Mouse (Mus musculus) liver, embryonic 11.5 days (tissue): ENCODE measurements at regions not wholly inside any gene's neighbourhood (a gene's known extent, or its start where the extent isn't known, plus 50 kb on each side); places are given as distances from the start of the nearest gene placed in this dataset.
"Not testable (repeated sequence)": the region's sequence is repeated elsewhere in the genome, so short reads cannot be mapped to it uniquely, and the experiment has no call there.

Experiments used
- ATAC-seq: fragments of 200-750 bp; cut with Nextera tagmentation; replicated peaks from 2 replicates; pipeline ENCODE4 v1.8.0; 2017; ENCODE audit warnings: moderate number of reproducible peaks, mild to moderate bottlenecking, moderate TSS enrichment, moderate library complexity; ENCODE audit not compliant: low FRiP score
- DNase-seq: peaks from one replicate; pipeline ENCODE4 v3.0.0-alpha.2; 2017; ENCODE audit warnings: low spot score
- H3K27ac ChIP-seq: fragments of 300-500 bp; sonication (generic); 2 replicates; pipeline ENCODE4 v1.5.1; 2014; ENCODE audit warnings: mild to moderate bottlenecking, low read depth, low read length, control low read depth
- H3K27me3 ChIP-seq: fragments of 300-500 bp; sonication (generic); replicated peaks from 2 replicates; pipeline ENCODE4 v1.6.1; 2014; ENCODE audit warnings: low read length, mixed read lengths; ENCODE audit not compliant: control insufficient read depth, insufficient read depth
- H3K36me3 ChIP-seq: fragments of 300-500 bp; sonication (generic); 2 replicates; pipeline ENCODE4 v1.6.1; 2014; ENCODE audit warnings: mild to moderate bottlenecking, low read length, moderate library complexity, mixed read lengths; ENCODE audit not compliant: control insufficient read depth, insufficient read depth
- H3K4me1 ChIP-seq: fragments of 300-500 bp; sonication (generic); replicated peaks from 2 replicates; pipeline ENCODE4 v1.6.1; 2014; ENCODE audit warnings: low read length, mixed read lengths; ENCODE audit not compliant: control insufficient read depth, insufficient read depth
- H3K4me2 ChIP-seq: fragments of 300-500 bp; sonication (generic); 2 replicates; pipeline ENCODE4 v1.6.1; 2014; ENCODE audit warnings: mild to moderate bottlenecking, control low read depth, moderate library complexity
- H3K4me3 ChIP-seq: fragments of 300-500 bp; sonication (generic); 2 replicates; pipeline ENCODE4 v1.5.1; 2014; ENCODE audit warnings: low read depth, low read length, control low read depth
- H3K9ac ChIP-seq: fragments of 300-500 bp; sonication (generic); 2 replicates; pipeline ENCODE4 v1.6.1; 2014; ENCODE audit warnings: low read depth, low read length, control low read depth
- H3K9me3 ChIP-seq: fragments of 300-500 bp; sonication (generic); 2 replicates; pipeline ENCODE4 v1.6.1; 2016; ENCODE audit warnings: low read length, inconsistent platforms, mixed read lengths; ENCODE audit not compliant: control insufficient read depth
- WGBS: fragments of 180-500 bp; shearing (Covaris S2); extraction: QIAGEN DNeasy Blood & Tissue Kit; methylation state at CpG from one replicate; pipeline ENCODE4 v1.1.7; 2014; 5-methylcytosine and 5-hydroxymethylcytosine counted together

DNA sequence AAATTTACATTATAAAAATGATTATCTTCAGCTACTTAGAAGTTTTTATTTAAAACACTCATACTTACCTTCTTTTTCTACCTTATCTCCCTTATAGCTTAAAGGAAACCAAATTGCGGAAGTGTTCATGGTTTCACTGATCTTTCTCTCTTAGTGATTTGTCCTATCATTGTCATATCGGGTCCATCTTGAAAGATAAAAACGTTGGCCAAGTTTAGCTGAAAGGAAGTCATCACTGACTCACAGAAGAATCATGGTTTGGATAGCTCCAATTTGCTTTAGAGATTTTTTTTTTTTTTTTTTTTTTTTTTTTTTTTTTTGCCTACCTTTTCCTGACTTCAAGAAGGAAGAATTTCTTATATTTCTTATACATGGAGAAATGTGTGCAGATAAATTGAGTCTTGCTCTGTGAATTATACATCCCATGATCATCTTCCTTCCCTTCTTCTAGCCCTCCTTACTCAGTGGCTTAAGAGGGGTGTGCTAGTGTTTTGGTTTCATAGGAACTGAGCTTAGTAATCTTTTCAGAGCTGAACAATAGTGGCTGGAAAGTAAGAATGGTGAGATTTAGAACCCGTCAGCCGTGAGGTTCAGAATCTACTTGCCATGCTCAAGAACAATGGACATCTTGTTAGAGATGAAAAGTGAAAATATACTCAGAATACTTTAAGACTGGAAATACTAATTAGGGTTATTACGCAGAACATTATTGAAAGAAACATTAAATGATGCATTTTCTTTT, 76.6 kb downstream of the Gm13691 start:
- no peaks in the 10 kb centered on the region for H3K36me3 ChIP-seq
- no peaks in the 10 kb centered on the region for H3K27me3 ChIP-seq
- ATAC-seq (no peak), DNase-seq (no peak)
- H3K4me2 ChIP-seq: no peak overlapping the region
- H3K4me3 ChIP-seq: no peak overlapping the region
- H3K27ac ChIP-seq: no peak overlapping the region
- H3K9me3 ChIP-seq: no peaks in the 10 kb centered on the region
- H3K4me1 ChIP-seq: no peaks in the 10 kb centered on the region
- H3K9ac ChIP-seq: no peak overlapping the region
- 71% methylated on average over 6 of the region's 6 CpGs for WGBS

DNA sequence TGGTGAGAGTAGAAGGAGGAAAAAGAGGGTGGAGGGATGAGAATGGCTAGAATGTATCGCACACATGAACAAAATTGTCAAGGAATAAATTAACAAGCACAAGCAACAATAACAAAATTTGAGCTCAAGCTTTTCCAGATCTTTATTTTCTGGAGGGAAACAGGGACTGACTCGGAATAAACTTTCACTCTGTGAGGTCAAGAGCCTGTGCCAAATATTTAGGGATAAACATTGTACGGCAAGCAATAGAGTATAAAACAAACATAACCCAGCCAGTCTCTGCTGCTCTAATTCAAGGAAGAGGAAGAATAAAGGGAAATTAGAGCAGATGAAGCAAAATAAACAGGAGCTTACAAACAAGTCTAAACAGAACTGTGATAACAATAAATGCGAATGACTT, 78.3 kb downstream of the Gm13691 start:
- no peaks in the 10 kb centered on the region for H3K36me3 ChIP-seq
- H3K9me3 ChIP-seq: no peaks in the 10 kb centered on the region
- 90% methylated on average over 4 of the region's 4 CpGs for WGBS
- no peaks in the 10 kb centered on the region for H3K4me1 ChIP-seq
- H3K4me3 ChIP-seq: no peak overlapping the region
- H3K27me3 ChIP-seq: no peaks in the 10 kb centered on the region
- H3K4me2 ChIP-seq: no peak overlapping the region
- H3K9ac ChIP-seq: no peak overlapping the region
- H3K27ac ChIP-seq: no peak overlapping the region
- DNase-seq: no peak
- no peak for ATAC-seq

DNA sequence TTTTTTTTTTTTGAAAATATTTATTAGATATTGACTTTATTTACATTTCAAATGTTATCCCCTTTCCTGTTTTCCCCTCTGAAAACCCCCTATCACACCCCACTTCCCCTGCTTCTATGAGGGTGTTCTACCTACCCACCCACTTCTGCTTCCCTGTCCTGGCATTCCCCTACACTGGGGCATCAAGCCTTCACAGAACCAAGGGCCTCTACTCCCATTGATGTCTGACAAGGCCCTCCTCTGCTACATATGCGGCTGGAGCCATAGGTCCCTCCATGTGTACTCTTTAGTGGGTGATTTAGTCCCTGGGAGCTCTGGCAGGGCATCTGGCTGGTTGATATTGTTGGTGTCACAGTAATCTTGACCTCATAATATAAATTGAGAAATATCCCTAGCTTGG, 79.1 kb downstream of the Gm13691 start:
- H3K4me2 ChIP-seq, H3K9me3 ChIP-seq, H3K27me3 ChIP-seq, H3K4me3 ChIP-seq, H3K9ac ChIP-seq, H3K36me3 ChIP-seq, DNase-seq, H3K27ac ChIP-seq, H3K4me1 ChIP-seq, ATAC-seq: not testable (repeated sequence)
- 63% methylated on average over 1 of the region's 1 CpGs for WGBS

DNA sequence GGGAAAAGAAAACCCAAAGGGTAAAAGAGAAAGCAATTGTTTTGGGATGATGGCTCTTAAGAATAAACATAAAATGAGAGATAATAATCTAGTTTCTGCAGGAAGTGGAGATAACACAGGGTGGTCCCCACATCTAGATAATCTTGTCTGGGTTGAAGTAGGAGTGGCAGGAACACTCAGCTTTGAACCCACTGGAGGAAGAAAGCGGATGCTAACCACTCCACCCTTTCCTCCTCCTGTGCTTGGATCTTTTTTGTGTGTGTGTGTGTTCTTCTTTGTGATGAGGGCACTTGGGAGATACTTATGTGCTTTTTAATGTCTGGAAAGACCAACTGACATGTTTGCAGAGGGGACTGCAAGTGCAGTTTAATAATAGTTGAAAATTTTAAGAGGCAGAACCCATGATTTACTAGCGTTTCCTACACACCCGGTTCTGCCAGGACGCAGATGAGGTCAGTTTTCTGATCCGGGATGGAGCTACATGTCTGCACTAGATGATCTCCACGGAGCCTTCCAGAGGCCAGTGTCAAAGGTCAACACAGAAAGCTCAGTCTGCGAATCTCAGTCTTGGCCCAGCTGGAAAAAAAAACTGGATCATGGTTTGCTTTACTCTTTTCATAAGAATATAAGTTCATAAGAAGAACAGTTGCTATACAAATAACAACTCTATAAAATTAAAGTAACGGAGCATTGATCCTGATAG, 82.7 kb downstream of the Gm13691 start:
- DNase-seq: no peak
- H3K9ac ChIP-seq: no peak overlapping the region
- no peaks in the 10 kb centered on the region for H3K9me3 ChIP-seq
- H3K36me3 ChIP-seq: no peaks in the 10 kb centered on the region
- no peaks in the 10 kb centered on the region for H3K4me1 ChIP-seq
- H3K27me3 ChIP-seq: no peaks in the 10 kb centered on the region
- H3K27ac ChIP-seq: no peak overlapping the region
- ATAC-seq: no peak
- 74% methylated on average over 8 of the region's 8 CpGs for WGBS
- H3K4me2 ChIP-seq: no peak overlapping the region
- H3K4me3 ChIP-seq: no peak overlapping the region

DNA sequence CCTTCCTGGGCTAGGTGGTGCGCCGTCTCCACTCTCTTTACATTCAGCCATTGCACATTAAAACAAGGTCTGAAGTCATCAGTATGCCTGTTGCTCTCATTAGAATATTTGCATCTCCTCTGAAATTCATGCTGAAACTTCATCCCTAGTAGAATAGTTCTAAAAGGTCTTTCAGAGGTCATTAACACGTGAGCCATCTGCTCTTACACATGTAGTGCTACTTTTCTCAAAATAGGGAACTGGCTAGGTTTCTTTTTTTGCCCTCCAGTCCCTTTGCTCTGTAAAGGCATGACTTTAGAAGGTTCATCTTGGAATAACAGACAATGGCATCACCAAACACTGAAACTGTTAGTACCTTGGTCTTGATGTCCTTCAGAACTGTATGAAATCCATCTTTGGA, 85.6 kb downstream of the Gm13691 start:
- Histone ChIP-seq H3K27me3 (no peaks in the 10 kb centered on the region), H3K27ac (no peak overlapping the region), H3K9ac (no peak overlapping the region), H3K4me1 (peaks cover 11% of the 10 kb centered on the region; the same call in 1 of the 2 replicates), H3K4me3 (no peak overlapping the region), H3K4me2 (no peak overlapping the region), H3K9me3 (no peaks in the 10 kb centered on the region), H3K36me3 (no peaks in the 10 kb centered on the region)
- no peak for DNase-seq
- WGBS: 80% methylated on average over 3 of the region's 3 CpGs
- no peak for ATAC-seq

DNA sequence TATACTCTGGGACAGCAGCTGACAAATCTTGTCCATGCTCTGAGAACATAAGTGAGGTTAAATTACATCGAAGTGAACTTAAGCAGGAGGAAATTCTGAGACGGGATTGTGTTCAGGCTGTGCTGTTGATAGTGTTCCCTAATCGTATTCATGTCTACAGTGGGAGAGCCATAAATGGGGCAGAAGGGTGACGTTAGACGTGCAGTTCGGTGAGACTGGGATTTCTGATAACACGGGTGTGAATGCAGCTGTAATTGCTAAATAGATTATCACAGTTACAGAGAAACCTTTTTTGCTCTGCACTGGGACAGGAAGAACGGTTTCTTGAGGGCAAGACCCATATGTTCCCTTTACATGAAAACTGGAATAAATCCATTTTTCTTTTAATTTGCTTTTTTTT, 88.9 kb downstream of the Gm13691 start:
- H3K9me3 ChIP-seq: no peaks in the 10 kb centered on the region
- 39% methylated on average over 8 of the region's 8 CpGs for WGBS
- H3K4me1 ChIP-seq: peaks cover 11% of the 10 kb centered on the region; the same call in 1 of the 2 replicates
- ATAC-seq: peak; percentile 98
- no peak overlapping the region for H3K4me3 ChIP-seq
- no peak overlapping the region; the same call in 1 of the 2 replicates for H3K27ac ChIP-seq
- DNase-seq: no peak
- H3K9ac ChIP-seq: no peak overlapping the region
- no peak overlapping the region for H3K4me2 ChIP-seq
- no peaks in the 10 kb centered on the region for H3K36me3 ChIP-seq
- no peaks in the 10 kb centered on the region for H3K27me3 ChIP-seq

DNA sequence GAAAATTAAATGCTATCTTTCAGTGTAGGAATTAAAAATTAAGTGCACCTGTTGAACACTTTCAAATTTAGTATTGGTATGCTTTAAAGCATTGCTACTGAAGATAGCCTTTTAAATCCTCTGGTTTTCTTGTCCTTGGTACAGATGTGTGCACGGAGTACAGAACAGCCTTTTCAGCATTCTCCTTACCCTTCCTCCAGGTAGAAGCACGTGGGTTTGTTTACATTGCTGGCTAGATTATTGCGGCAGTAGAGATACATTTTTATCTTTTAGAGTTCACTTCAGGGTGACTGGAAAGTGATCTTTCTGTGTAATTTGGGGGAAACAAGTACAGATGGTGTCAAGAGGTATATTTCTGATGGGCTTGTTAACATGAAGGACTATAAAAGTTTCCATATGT, 89.9 kb downstream of the Gm13691 start:
- no peak overlapping the region for H3K9ac ChIP-seq
- WGBS: 42% methylated on average over 3 of the region's 3 CpGs
- H3K27ac ChIP-seq: no peak overlapping the region
- H3K9me3 ChIP-seq: no peaks in the 10 kb centered on the region
- DNase-seq (no peak), ATAC-seq (0 out of 2 replicates have a peak, but pooled peaks have one; percentile 42)
- peaks cover 11% of the 10 kb centered on the region; the same call in 1 of the 2 replicates for H3K4me1 ChIP-seq
- no peaks in the 10 kb centered on the region for H3K27me3 ChIP-seq
- H3K4me3 ChIP-seq: no peak overlapping the region
- no peak overlapping the region for H3K4me2 ChIP-seq
- H3K36me3 ChIP-seq: no peaks in the 10 kb centered on the region

DNA sequence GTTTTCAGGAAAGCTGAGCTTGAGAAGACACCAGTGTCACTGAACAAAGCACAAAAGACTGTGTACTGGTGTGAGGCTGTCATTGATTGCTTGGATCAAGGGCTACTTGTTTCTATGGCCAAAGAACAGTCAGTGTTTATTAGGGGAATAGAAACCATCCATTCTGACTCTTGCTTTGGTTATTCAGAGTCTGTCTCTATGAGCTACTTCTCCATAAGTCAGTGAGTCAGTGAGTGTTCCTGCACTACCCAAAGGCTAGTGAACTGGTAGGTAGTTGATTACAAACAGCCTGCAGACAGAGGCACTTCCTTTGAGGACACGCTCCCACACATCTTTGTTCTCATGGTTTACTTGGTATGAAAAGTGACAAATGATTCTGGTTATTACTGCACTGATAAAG, 104.4 kb downstream of the Gm13691 start:
- H3K4me1 ChIP-seq: no peaks in the 10 kb centered on the region
- no peaks in the 10 kb centered on the region for H3K36me3 ChIP-seq
- no peak for ATAC-seq
- no peak overlapping the region for H3K27ac ChIP-seq
- no peaks in the 10 kb centered on the region for H3K9me3 ChIP-seq
- no peak for DNase-seq
- no peak overlapping the region for H3K4me2 ChIP-seq
- no peak overlapping the region for H3K9ac ChIP-seq
- WGBS: 74% methylated on average over 1 of the region's 1 CpGs
- H3K4me3 ChIP-seq: no peak overlapping the region
- no peaks in the 10 kb centered on the region for H3K27me3 ChIP-seq

DNA sequence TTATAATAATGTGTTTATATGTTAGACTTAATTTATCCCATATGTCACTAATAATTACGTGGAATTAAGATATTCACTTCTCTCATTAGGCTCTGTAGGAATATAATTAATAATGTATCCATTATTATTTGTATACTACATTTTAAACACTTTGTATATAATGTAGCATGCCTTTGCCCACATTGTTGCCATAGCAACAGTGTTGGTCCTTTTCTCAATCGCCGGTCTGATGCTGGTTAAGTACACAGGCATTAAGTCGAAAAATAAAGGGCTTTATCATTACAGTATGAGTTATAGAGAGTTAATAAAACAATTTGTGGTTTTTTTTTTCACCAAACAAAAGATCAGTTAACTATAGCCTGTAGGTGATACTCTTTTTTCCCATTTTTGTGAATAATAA, 108.4 kb downstream of the Gm13691 start:
- H3K9me3 ChIP-seq: no peaks in the 10 kb centered on the region
- H3K9ac ChIP-seq: no peak overlapping the region
- 81% methylated on average over 4 of the region's 4 CpGs for WGBS
- H3K4me1 ChIP-seq: no peaks in the 10 kb centered on the region
- H3K36me3 ChIP-seq: no peaks in the 10 kb centered on the region
- no peak overlapping the region for H3K27ac ChIP-seq
- no peak overlapping the region for H3K4me3 ChIP-seq
- H3K4me2 ChIP-seq: no peak overlapping the region
- ATAC-seq: no peak
- no peak for DNase-seq
- no peaks in the 10 kb centered on the region for H3K27me3 ChIP-seq
